Mouse (Mus musculus) kidney, adult 2 months (tissue): Measurements from ENCODE around the gene Pnp.

Source experiments
- CTCF ChIP-seq: fragments of 200-500 bp; conservative IDR thresholded peaks from 2 replicates; pipeline ENCODE4 v1.5.1; 2011; ENCODE audit warnings: low read depth, mild to moderate bottlenecking, control low read depth, low read length, moderate library complexity, mixed read lengths; ENCODE audit not compliant: insufficient read depth, insufficient read length
- POLR2A ChIP-seq: fragments of 200-500 bp; IDR thresholded peaks from one replicate; pipeline ENCODE4 v1.6.1; 2011; ENCODE audit warnings: low read depth, low read length, control low read depth

GRCm38 (mm10) chr14:50981207-50981606 is 50.3 kb downstream of the Pnp start:
- TF ChIP-seq POLR2A (no peak), CTCF (no peak)
